14 mouse cellular contexts compared by ENCODE assay signal in genomic region chr2:173408681-173409081, GRCm38 (mm10).
DNase-seq lines count a peak whose midpoint lies in the region; ATAC-seq and TF ChIP-seq lines count a peak whose summit lies in the region.
"Had no signal": no experiment of that assay in that cellular context is flagged by ENCODE, and none has a peak within 500 bp of the region (broad histone marks: within the 10 kb centered on the region; RNA-seq: fewer than 3 reads in every experiment).

No protein-coding gene starts in this region.

- H3K9me3 ChIP-seq in heart, embryonic 16.5 days (replicated peaks; ENCODE audit: control insufficient read depth, low read length): no peaks in the 10 kb centered on the region
- H3K9me3 ChIP-seq: hindbrain, embryonic 12.5 days; neural tube, embryonic 13.5 days had no signal

- DNase-seq in heart, postnatal 36 days: no peak
- DNase-seq in CD4-positive helper T cell, adult 2 months (ENCODE audit: low read depth, low spot score): peak; percentile 67
- DNase-seq in induced T-regulatory cell, adult 2 months (ENCODE audit: low read depth): peak; percentile 77
- no peak for DNase-seq in left cerebral cortex, adult 2 months (ENCODE audit: extremely low spot score in 1 of 2, low spot score in 2 of 2)
- DNase-seq in Muller cell, postnatal 12 days (ENCODE audit: inconsistent ontology term): no peak
- no peak for DNase-seq in kidney, adult 8-10 months
- DNase-seq: adrenal gland, postnatal 10 days; layer of hippocampus, postnatal 36 days had no signal

- H3K4me1 ChIP-seq in heart, embryonic 16.5 days (ENCODE audit: control insufficient read depth, insufficient read depth, low read length): 0 out of 2 replicates have a peak, but pooled peaks cover 2% of the 10 kb centered on the region
- H3K4me1 ChIP-seq in small intestine, adult 2 months (ENCODE audit: control insufficient read depth, insufficient read depth, insufficient read length, low read length): peaks cover 7% of the 10 kb centered on the region; the same call in 1 of the 2 replicates

- TF ChIP-seq POLR2A in small intestine, adult 2 months (IDR thresholded peaks at IDR 0.05; ENCODE audit: low read depth, low read length): no peak

- no peak overlapping the region for H3K4me2 ChIP-seq in heart, embryonic 16.5 days (ENCODE audit: low read depth, low read length)
- H3K4me2 ChIP-seq: hindbrain, embryonic 12.5 days; midbrain, embryonic 11.5 days; neural tube, embryonic 13.5 days had no signal

- no peaks in the 10 kb centered on the region for H3K27me3 ChIP-seq in heart, embryonic 16.5 days (ENCODE audit: control insufficient read depth, insufficient read depth, low read length)
- no peaks in the 10 kb centered on the region for H3K27me3 ChIP-seq in small intestine, adult 2 months (ENCODE audit: control insufficient read depth, insufficient read depth, low read length)
- H3K27me3 ChIP-seq: hindbrain, embryonic 12.5 days; neural tube, embryonic 13.5 days; Patski had no signal

- peak overlapping the region; percentile 6; the same call in 1 of the 2 replicates for H3K27ac ChIP-seq in heart, embryonic 16.5 days (ENCODE audit: low read length)
- H3K27ac ChIP-seq in small intestine, adult 2 months (ENCODE audit: insufficient read depth, low read depth, low read length): peak overlapping the region; percentile 42; the same call in 1 of the 2 replicates
- H3K27ac ChIP-seq in left cerebral cortex, adult 2 months: no peak overlapping the region
- H3K27ac ChIP-seq: hindbrain, embryonic 12.5 days; neural tube, embryonic 13.5 days had no signal

- H3K4me3 ChIP-seq in heart, embryonic 16.5 days (ENCODE audit: low read length): no peak overlapping the region
- H3K4me3 ChIP-seq in small intestine, adult 2 months (ENCODE audit: low read depth, low read length): no peak overlapping the region
- no peak overlapping the region for H3K4me3 ChIP-seq in left cerebral cortex, adult 2 months
- H3K4me3 ChIP-seq: hindbrain, embryonic 12.5 days; neural tube, embryonic 13.5 days had no signal

- intact Hi-C loops in heart, postnatal 36 days (cut with DNase I): no loop called here
- intact Hi-C loops in left cerebral cortex, adult 2 months (cut with DNase I): no loop called here

- WGBS in heart, embryonic 16.5 days: 60% methylated on average over 5 of the region's 5 CpGs
- WGBS in small intestine, adult 2 months: 67% methylated on average over 5 of the region's 5 CpGs

- no peak for ATAC-seq in heart, embryonic 16.5 days (replicated peaks; ENCODE audit: extremely low read depth, insufficient read depth, low FRiP score)
- ATAC-seq: Patski had no signal

- no peak for TF ChIP-seq CTCF in small intestine, adult 2 months (IDR thresholded peaks at IDR 0.05; ENCODE audit: extremely low read depth, insufficient read length, insufficient replicate concordance, low read depth, low read length)
- TF ChIP-seq CTCF in left cerebral cortex, adult 2 months (IDR thresholded peaks at IDR 0.05): no peak

- no peaks in the 10 kb centered on the region for H3K36me3 ChIP-seq in heart, embryonic 16.5 days (ENCODE audit: control insufficient read depth, insufficient read depth)
- no peaks in the 10 kb centered on the region for H3K36me3 ChIP-seq in small intestine, adult 2 months (ENCODE audit: control insufficient read depth, insufficient read depth, low read length)
- H3K36me3 ChIP-seq: hindbrain, embryonic 12.5 days; neural tube, embryonic 13.5 days had no signal

- no peak overlapping the region for H3K9ac ChIP-seq in heart, embryonic 16.5 days (ENCODE audit: low read length)
- H3K9ac ChIP-seq: hindbrain, embryonic 12.5 days; neural tube, embryonic 13.5 days had no signal

Comparison
In these comparisons a context has a peak if more than half of its experiments do, and no peak if none do; other contexts are left out.
1. DNase-seq: peak in CD4-positive helper T cell, adult 2 months (single experiment) and induced T-regulatory cell, adult 2 months (single experiment); none in heart, postnatal 36 days (0 of 2), left cerebral cortex, adult 2 months (0 of 2), Muller cell, postnatal 12 days (single experiment) and kidney, adult 8-10 months (0 of 2).